Mouse (Mus musculus) thymus, postnatal 25 days (tissue): ENCODE results near the gene Plk1.

Experiments used
- DNase-seq: peaks from one replicate; pipeline ENCODE4 v3.0.0; 2022

Plk1 gene

DNA sequence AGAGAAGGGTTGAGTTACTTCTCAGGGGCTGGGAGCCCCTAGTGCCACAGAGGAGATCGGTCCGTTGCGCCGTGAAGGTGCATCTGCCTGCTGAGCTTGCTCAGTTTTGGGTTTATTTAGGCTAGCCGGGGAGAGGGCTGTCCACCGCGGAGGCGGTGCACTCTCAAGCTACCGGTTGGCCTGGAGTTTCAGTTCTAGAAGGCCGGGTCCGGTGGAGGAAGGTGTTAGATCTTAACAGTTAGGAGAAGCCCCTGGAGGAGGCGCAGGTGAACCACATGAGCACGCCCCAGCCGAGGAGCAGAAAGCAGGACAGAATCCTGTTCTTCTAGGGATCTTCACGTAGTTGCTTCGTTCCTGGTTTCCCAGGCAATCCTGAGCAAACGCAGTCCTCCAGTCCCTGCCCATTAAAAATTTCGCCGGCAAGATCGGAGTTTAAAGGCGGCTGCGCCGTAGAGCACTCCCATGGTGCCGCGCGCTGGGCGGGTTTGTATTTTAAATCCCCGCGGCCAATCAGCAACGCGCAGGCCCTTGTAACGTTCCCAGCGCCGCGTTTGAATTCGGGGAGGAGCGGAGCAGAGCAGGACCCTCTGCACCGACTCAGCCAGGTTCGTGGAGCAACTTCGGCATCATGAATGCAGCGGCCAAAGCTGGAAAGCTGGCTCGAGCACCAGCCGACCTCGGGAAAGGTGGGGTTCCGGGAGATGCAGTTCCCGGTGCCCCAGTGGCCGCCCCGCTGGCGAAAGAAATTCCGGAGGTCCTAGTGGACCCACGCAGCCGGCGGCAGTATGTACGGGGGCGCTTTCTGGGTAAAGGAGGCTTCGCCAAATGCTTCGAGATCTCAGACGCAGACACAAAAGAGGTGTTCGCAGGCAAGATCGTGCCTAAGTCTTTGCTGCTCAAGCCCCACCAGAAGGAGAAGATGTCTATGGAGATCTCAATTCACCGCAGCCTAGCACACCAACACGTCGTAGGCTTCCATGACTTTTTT is at the start of gene Plk1:
Plk1 (plus strand) TSS at position 525 of the 988 bp plus-strand sequence.
- DNase-seq = peak; percentile 84

DNA sequence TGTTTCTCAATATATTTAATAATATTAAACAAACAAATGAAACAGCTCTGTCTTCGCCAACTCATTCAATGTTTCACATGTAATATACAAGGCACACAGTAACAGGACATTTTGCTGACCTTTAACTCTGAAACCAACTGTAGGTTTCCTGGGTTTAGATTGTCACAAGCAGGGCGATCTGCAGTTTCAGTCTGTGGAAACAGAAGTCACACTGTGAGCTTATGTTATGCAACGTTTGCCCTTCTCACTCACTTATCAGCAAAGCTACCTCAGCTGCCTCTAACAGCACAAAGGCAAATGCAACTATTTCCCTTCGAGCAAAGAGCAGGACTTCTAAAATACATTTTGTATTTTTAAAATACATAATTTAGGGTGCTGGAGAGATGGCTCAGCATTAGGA is 35.7 kb upstream of the Plk1 start:
- no peak for DNase-seq

DNA sequence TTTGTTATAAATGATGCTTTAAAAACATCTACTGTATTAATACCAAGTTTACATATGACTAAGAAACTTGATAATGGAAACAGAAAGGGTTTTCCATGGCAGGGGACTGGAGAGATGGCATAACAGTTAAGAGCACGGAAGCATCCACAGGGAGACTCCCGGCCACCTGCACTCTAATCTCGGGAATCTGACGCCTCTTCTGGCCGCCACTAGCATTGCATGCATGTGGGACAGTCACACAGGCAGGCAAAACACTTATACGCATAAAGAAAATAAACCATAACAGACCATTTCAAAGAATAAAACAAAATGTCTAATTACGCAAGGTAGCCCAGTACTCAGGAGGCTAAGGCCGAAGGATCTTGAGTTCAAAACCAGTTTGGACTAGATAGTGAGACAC is 33.6 kb upstream of the Plk1 start:
- no peak for DNase-seq

DNA sequence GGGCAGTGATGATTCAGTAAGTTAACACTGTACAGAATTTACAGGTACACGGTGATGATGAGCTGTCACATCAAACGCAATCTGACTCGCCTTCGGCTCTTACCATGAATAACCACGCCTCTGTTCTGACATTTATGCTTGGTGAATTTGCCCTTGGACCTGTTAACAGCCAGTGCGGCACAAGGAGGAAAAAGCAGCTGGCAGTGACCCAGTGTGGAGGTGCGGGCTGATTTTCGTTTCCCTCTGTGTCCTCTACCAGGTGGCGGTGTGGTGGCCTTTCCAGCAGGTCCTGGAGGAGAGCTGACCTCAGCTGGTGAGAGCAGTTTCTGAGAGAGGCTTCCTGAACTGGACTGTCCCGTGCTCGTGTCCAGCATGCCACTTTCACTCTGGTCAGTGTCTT is 32.3 kb upstream of the Plk1 start:
- no peak for DNase-seq

DNA sequence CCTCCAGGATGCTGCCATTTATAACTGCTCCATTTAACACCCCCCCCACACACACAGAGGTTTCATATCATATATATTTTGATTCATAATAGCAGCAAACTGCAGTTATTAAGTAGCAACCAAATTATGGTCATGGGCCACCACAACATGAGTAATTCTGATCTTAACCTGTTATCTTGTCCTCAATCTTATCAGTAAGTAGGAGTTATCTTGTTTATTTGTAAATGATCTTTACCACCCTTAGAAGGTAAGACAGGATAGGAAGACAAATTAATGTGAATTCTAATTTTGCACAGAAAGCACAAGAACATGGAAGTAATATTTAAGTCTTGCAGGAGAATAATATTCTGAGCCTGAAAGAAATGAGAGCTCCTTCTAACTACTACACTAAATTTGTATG is 27.4 kb upstream of the Plk1 start:
- no peak for DNase-seq

DNA sequence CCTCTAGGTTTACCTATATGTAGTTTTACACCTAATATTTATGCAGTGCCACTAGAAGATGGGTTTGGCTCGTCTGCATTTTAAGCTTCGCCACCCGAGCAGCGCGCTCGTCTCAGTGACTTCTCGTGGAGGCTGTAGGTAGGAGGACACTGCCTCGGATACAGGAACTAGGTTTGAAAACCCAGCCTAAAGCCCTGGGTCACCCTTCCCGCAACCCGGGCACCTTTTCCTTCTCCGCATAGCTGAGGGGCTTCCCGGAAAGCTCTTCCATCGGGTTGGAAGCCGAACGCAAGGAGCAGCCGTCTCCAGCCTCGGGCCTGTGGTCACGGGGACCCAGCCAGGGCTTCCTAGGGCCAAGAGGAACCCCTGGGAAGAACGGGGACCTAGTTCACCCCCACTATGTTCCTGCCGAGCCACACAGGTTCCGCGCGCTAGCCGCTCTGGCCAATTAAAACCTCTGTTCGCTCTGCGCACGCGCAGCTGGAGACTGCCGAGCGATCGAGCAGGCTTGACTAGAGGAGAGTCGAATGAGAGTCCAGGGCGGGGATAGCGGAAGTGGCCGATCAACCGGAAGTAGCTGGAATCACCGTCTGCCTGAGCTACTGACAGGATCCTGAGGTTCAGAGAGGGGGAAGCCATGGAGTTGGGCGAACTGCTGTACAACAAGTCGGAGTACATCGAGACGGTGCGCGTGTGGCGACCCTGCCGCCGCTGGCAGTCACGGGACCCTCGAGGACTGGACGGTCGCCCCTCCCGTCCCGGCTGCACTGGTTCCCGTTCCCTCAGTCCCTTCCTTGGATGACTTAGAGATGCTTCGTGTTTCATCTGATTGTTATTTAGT is 26.5 kb upstream of the Plk1 start, which contains the start of the genes Palb2 and Dctn5:
Palb2 (minus strand) TSS at position 489 of the 841 bp plus-strand sequence.
Dctn5 (plus strand) TSS at position 545 of the 841 bp plus-strand sequence.
- DNase-seq = peak; percentile 99

DNA sequence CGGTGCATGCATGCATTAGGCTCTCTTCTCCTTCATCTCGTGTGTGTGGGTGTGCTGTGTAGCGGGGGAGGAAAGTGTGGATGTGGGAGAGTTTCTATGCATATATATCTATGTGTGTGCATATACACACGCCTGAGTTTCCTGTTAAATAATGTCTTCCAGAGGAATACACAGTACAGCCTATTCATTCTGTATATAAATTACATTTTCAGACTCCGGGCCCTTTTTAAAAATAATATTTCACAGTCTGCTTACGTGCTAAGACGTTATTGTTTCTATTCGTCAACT is 26.0 kb upstream of the Plk1 start:
- DNase-seq = no peak

DNA sequence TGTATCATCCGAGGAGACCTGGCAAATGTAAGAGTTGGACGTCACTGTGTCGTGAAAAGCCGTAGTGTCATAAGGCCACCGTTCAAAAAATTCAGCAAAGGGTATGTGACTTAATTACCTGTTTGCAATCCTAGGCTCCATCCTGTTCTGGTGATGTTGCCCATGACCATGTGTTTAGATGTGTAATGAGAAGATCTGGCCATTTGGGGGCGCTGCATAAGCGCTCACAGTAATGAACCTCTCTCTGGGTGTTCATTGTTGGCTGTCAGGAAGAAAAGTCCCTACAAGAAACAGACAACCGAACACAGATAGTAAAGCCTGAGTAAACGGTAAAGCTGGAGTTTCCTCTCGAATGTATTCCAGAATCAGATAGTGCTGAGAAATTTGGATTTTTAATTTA is 24.2 kb upstream of the Plk1 start:
- DNase-seq = peak; percentile 13

DNA sequence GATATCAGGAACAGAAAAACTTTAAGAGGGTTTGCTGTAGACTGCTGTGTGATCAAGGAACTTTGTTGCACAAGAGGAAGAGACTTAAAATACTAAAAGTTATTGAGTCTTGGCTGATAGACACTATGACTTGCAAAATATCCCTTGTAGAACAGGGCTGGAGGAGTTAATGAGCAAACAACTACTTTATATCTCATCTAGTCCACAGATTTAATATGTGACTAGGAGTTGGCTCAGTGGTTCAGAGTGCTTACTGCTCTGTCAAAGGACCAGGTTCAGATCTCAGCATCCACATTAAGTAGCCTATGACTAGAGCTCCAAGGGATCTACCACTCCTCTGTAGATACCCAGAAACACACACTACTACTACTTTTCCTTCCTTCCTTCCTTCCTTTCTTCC is 22.2 kb upstream of the Plk1 start:
- DNase-seq = no peak

DNA sequence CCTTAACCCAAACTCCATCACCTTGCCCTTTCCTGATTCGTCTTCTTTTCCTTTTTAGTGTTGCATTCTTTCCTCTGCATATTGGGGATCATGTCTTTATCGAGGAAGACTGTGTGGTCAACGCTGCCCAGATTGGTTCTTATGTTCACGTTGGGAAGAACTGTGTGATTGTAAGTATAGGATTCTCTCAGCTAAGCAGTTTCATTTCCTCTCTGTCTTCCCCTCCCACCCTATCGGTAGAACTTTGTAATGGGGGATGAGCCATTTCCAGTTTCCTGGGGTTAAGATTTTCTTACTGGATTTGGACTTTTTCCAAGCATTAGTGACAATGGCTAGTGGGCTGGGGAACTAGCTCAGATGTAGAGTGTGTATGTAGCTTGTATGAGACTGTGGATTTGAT is 21.0 kb upstream of the Plk1 start:
- DNase-seq = no peak

DNA sequence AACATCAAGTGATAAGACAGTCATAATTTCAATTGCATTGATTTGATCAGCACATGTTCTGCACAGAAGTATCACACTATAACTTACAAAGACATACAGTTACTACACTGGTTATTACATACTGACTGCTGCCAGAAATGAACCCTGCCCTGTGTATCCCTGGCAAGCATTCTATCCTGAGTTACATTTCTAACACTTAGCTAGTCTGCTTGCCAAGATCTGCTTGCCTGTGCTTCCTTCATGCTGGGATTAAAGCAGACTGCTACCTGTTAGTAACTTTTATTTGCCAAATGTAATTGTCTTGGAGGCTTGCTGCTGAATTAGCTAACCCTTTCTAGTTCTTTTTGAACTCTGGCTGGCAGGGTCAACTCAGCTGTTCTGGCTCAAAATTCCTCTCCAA is 18.2 kb upstream of the Plk1 start:
- no peak for DNase-seq

DNA sequence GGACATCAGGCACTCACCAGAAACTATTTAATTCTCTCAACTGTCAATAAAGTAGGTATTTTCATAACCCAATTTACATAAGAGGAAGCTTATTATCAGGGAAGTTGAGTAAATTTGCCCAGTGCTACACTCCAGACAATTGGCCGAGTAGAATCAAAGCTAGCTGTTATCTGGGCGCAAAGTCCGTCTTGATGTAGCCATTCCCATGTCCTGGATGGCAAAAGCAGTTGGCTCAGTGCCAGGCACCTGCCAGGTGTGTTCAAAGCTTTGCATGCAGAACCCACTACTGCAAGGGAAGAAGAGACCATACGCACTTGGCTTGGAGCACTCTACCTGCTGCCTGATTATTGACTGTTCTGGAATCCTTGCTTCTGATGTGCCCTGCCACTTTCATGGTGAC is 6.8 kb upstream of the Plk1 start:
- DNase-seq = no peak

DNA sequence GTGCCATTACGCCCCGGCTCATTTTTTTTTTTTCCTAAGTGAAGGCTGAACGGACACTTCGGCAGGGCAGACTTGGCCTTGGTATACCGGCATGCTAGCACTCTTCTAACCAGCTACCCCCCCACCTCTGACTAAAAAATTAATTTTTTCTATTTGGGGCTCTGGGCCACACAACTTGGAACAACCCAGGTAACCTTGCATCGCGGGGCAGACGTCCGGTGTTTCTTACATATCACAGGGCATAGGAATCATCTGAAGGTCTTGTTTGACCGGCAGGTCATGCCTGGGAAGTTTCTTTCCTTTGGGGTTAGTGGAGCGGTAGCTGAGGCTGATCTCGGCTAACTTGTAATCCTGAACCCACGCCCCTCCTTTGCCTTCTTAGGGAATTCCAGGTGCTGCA is 751 bp upstream of the Plk1 start:
- DNase-seq = no peak

DNA sequence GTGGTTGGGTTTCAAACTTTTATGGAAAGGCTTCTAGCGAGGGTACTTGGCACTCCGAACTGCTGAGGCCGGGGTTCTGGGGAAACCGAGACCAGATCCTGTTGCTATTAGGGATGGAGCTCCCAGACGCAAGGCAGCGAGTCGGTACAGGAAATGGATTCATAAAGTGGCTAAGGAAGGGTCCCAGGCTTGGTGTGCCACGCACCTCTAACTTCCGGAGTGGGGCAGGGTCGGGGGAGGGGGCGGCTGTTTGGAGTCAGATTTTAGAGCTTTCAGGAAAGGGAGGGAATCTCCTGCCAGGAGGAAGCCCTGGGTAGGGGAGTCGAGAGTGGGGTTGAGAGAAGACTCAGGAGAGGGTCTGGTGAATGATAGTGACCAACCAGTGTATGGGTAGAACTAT is 798 bp downstream of the Plk1 start:
- DNase-seq = peak; percentile 22

DNA sequence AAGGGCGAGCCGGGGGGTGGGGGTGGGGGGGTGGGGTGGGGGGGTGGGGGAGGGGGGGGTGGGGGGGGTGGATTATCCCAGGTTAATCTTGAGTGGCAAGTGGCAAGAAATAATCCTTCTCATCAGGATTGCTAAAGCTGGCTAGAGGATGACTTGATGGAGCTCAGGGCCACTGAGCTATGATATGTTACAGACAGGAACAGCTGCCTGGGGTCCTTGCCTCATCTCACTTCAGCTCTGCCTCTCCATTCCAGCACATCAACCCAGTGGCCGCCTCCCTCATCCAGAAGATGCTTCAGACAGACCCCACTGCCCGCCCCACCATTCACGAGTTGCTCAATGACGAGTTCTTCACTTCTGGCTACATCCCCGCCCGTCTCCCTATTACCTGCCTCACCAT is 4.5 kb downstream of the Plk1 start:
- DNase-seq = no peak

DNA sequence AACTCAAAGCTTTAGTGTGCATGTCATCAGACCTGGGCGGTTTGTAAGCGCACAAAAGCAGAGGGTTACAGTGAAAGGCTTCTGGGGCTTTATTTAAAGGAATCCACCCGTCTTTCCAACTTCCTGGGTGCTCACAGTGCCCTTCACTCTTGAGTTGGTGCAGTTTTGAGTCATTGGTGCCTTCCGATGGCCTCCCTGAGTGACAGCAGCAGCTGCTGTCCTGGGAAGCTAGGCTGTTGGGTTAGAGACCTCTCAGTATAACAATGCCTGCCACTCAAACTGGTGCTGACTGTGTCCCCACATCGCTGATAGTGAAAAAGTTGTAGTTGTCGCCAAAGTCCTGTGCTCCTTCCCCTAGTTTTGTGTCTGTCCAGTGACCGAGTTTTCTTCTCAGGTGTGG is 8.0 kb downstream of the Plk1 start:
- no peak for DNase-seq

DNA sequence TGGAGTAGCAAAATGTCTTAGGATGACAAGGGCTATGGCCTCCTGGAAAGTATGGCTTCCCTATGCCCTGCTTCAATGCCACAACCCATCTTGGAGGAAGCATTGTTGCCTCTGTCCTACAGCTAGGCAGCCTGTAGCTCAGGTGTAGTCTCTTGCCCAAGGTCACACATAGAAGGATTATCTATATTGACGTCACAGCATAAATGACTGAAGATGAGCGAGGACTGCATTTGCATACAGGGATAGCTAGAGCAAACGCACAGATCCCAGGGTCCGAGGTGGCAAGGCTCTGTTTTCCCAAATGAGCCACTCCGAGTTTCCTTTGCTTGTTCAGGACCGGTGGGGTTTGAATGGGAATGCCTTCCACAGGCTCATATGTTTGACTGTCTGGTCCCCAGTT is 11.5 kb downstream of the Plk1 start:
- DNase-seq = no peak

DNA sequence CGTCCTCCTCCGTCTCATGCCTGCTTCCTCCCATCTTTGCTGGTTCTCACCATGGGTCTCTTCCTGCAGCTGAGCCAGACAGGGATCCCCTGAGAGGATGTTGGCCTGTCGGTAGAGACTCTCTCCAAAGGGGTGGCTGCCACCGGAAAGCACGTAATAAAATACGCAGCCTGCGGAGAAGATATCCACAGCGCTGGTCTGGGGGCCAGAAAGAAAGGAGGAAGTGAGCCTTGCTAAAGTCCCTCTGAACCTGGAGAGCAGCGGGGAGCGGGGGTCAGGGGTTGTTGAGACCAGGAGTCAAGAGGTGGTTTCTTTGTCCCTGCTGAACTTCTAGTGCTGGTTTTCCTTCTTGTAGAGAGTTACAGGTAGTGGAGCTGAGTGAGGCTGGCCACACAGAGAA is 12.4 kb downstream of the Plk1 start:
- DNase-seq = no peak

DNA sequence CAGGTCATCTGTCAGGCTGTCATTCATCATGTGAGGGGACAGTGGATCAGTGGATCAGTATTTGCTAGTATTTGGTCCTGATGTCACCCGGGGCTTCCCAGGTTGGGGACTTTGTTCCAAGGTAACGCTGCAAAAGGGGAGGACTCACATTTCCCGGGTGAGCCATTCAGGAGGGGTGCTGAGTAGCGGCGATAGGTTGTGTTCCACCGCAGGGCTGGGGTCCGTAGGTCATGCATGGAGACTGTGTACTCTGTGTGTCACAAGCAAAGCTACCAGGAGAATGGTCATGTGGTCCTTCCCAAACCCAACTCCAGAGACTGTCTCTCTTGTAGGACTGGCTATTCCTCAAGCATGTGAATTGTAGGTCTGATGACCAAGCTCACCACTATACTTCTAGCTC is 21.5 kb downstream of the Plk1 start:
- DNase-seq = no peak

DNA sequence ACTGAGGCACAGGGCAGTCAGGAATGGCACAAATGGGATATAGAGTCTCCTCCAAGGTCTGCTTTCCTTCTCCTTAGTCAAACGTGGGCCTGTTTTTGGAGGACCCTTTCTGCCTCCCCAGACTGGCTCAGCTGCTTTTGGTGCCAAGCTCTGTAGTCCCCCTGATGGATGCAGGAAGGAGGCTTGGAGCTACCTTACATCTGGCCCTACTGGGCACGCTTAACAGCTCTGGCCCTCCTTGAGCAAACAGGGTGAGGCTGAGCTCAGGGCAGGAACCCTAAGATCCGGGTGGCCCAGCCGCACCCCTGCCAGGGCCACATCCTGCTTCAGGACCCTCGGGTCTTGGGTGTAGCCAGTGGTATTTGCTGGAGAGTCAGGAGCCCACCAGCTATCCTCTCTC is 25.3 kb downstream of the Plk1 start:
- DNase-seq = no peak

DNA sequence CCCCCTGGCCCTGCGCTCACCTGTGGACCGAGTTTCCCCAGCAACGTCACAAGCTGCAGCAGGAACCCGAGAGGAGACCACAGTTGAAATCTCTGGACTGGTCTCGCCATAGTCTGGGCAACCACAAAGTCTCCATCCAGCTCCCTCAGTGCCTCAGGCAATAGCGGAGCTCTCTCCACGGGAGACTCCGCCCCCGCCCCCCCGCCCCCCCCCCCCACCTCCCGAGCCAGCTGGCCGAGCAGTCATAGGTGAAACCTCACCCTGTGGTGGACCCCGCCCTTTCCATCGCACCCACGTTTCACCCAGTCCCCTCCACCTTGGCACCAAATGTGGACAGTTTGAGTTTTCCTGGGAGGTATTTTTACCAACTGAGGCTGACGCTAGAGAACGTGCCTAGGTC is 26.8 kb downstream of the Plk1 start, which contains the start of gene Ern2:
Ern2 (minus strand) TSS at position 165 of the 400 bp plus-strand sequence.
- no peak for DNase-seq

DNA sequence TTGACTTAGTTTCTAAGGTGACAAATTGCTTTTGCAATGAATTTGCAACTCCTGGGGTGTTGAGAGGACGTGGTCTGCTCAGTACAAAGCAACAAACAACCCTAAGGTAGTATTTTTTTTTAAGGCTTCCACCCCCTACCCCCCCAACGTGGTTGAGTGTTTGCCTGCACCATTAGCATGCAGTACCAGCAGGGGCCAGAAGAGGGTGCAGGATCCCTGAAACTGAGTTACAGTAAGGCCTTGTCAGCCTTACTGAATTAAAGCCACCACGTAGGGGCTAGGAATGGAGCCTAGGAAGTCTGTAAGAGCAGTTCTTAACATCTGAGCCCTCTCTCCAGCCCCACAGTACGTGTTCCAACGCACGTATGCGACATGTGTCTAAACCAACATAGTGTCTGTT is 30.2 kb downstream of the Plk1 start:
- peak; percentile 54 for DNase-seq

DNA sequence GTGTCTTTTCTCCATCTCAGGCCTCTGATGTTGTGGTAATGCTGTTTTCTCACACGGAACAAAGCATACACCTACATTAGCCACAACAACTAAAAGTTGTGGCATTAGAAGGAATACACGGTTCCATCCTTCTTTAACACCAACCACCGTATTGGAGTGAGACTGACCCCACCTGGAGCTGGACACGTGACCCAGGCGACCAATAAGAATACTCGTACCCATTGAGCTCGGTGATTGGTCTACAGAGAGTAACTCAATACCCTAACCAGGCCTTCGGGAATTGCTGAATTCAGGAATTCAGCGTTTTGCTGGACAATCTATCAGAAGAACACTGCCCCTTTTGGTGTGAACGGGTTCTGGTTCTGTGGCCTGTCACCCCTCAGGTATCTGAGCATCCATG is 31.9 kb downstream of the Plk1 start:
- DNase-seq = no peak

DNA sequence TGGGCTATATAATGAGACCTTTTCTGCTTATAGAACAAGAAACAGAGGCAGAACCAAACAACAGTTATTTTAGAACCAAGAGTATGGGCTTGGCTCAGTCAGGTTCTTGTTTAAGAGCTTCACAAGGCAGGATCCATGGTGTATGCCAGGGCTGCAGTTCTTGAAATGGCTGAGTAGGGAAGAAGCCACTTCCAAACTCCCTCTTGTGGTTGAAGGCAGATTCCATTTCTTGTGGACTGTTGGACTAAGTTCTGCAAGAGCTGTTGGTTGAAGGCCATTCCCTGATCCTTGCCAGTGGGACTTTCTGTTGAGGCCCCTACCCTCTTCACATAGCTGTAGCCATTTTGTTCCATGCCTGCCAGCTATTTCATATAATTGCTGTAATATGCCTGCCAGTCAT is 34.7 kb downstream of the Plk1 start:
- DNase-seq = no peak
